ENCODE assay signal across 24 mouse cellular contexts in the genomic region with DNA sequence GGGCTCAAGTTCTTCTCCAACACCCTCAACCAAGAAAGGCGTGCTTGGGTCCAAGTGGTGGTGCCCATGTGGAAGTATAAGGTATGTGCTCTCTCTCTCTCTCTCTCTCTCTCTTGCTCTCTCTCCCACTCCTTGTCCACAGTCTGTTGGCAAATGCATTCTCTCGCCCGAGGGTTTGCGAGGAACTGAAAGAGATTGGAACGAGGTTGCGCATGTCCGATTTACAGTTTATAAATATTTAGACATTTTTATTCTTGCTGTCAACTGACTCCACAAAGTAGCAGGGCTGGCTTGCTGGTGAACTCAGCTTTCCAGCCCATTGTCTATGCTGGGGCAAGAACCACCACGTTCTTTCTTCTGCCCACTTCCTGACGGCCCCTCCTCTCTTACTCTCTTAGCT. TPM values are rescaled to one million over a fixed set of nuclear protein-coding genes. Genes with fewer than 3 reads are reported as not detected.
DNase-seq lines count a peak whose midpoint lies in the region; ATAC-seq and TF ChIP-seq lines count a peak whose summit lies in the region.
"Had no signal": no experiment of that assay in that cellular context is flagged by ENCODE, and none has a peak within 500 bp of the region (broad histone marks: within the 10 kb centered on the region; RNA-seq: fewer than 3 reads in every experiment).

No protein-coding gene starts in this region.

- peak; percentile 57 for DNase-seq in lung, postnatal 36 days
- no peak for DNase-seq in stomach, postnatal 0 days (ENCODE audit: low spot score)
- no peak for DNase-seq in gastrocnemius, postnatal 10 days
- no peak for DNase-seq in gastrocnemius, adult 2 months
- no peak for DNase-seq in kidney, adult 8-10 months
- DNase-seq: adrenal gland, adult 2 months; cerebellum, adult 2 months; cerebellum, postnatal 25 days; embryo, embryonic 11 days; heart, postnatal 10 days; kidney, adult 9 months; kidney, postnatal 14 days; right cerebral cortex, adult 18-20 months; right cerebral cortex, postnatal 4 days had no signal

- 30% methylated on average over 9 of the region's 9 CpGs for WGBS in intestine, embryonic 15.5 days
- 48% methylated on average over 9 of the region's 9 CpGs for whole genome bisulfite sequencing in lung, embryonic 15.5 days
- 55% methylated on average over 9 of the region's 9 CpGs for WGBS in stomach, postnatal 0 days

- no peaks in the 10 kb centered on the region for H3K9me3 ChIP-seq in intestine, embryonic 15.5 days
- no peaks in the 10 kb centered on the region for H3K9me3 ChIP-seq in lung, embryonic 15.5 days
- H3K9me3 ChIP-seq in stomach, postnatal 0 days (ENCODE audit: control insufficient read depth, low read length): no peaks in the 10 kb centered on the region
- H3K9me3 ChIP-seq: neural tube, embryonic 15.5 days had no signal

- TF ChIP-seq EP300 in stomach, postnatal 0 days (optimal IDR thresholded peaks at IDR 0.05): no peak

- H3K27me3 ChIP-seq in intestine, embryonic 15.5 days (replicated peaks): no peaks in the 10 kb centered on the region
- no peaks in the 10 kb centered on the region for H3K27me3 ChIP-seq in lung, embryonic 15.5 days
- no peaks in the 10 kb centered on the region for H3K27me3 ChIP-seq in stomach, postnatal 0 days (ENCODE audit: control insufficient read depth, insufficient read depth, low read length)
- H3K27me3 ChIP-seq: embryonic facial prominence, embryonic 13.5 days; forebrain, embryonic 12.5 days; heart, embryonic 12.5 days; liver, embryonic 12.5 days; neural tube, embryonic 15.5 days had no signal

- no peak for ATAC-seq in intestine, embryonic 15.5 days
- no peak for ATAC-seq in lung, embryonic 15.5 days (ENCODE audit: borderline replicate concordance, extremely low read depth, low FRiP score, low TSS enrichment)
- ATAC-seq in stomach, postnatal 0 days (ENCODE audit: low FRiP score, low TSS enrichment): peak; percentile 30; the same call in 1 of the 2 replicates
- ATAC-seq: liver, embryonic 12.5 days had no signal

- H3K9ac ChIP-seq in intestine, embryonic 15.5 days: no peak overlapping the region
- H3K9ac ChIP-seq in lung, embryonic 15.5 days: no peak overlapping the region
- H3K9ac ChIP-seq in stomach, postnatal 0 days (ENCODE audit: low read length): 0 out of 2 replicates have a peak overlapping the region, but pooled peaks have one; percentile 31
- H3K9ac ChIP-seq: embryonic facial prominence, embryonic 13.5 days; forebrain, embryonic 12.5 days; heart, embryonic 12.5 days; liver, embryonic 12.5 days; neural tube, embryonic 15.5 days had no signal

- intact Hi-C loops in gastrocnemius, adult 2 months (cut with DNase I): no loop called here

- peaks cover 6% of the 10 kb centered on the region for H3K4me1 ChIP-seq in intestine, embryonic 15.5 days (replicated peaks)
- H3K4me1 ChIP-seq in lung, embryonic 15.5 days: peaks cover 22% of the 10 kb centered on the region
- no peaks in the 10 kb centered on the region for H3K4me1 ChIP-seq in stomach, postnatal 0 days (replicated peaks; ENCODE audit: control insufficient read depth, insufficient read depth)
- H3K4me1 ChIP-seq: embryonic facial prominence, embryonic 13.5 days; neural tube, embryonic 15.5 days had no signal

- H3K4me3 ChIP-seq in intestine, embryonic 15.5 days (replicated peaks): no peak overlapping the region
- no peak overlapping the region for H3K4me3 ChIP-seq in lung, embryonic 15.5 days
- no peak overlapping the region for H3K4me3 ChIP-seq in stomach, postnatal 0 days (ENCODE audit: low read depth, low read length)
- no peak overlapping the region for H3K4me3 ChIP-seq in gastrocnemius, adult 2 months
- H3K4me3 ChIP-seq: embryonic facial prominence, embryonic 13.5 days; erythroblast, embryonic 14.5 days; forebrain, embryonic 12.5 days; heart, embryonic 12.5 days; liver, embryonic 12.5 days; neural tube, embryonic 15.5 days had no signal

- peak overlapping the region; percentile 15; the same call in 1 of the 2 replicates for H3K4me2 ChIP-seq in intestine, embryonic 15.5 days (replicated peaks)
- H3K4me2 ChIP-seq in lung, embryonic 15.5 days: no peak overlapping the region
- no peak overlapping the region; the same call in 1 of the 2 replicates for H3K4me2 ChIP-seq in stomach, postnatal 0 days (replicated peaks; ENCODE audit: low read depth)
- H3K4me2 ChIP-seq: embryonic facial prominence, embryonic 13.5 days; forebrain, embryonic 12.5 days; heart, embryonic 12.5 days; liver, embryonic 12.5 days; neural tube, embryonic 15.5 days had no signal

- no peak for TF ChIP-seq CTCF in stomach, postnatal 0 days (IDR thresholded peaks at IDR 0.05; ENCODE audit: low read depth)
- TF ChIP-seq CTCF in gastrocnemius, adult 2 months (IDR thresholded peaks at IDR 0.05): no peak

- H3K27ac ChIP-seq in intestine, embryonic 15.5 days: peak overlapping the region; percentile 69
- H3K27ac ChIP-seq in lung, embryonic 15.5 days: peak overlapping the region; percentile 69
- peak overlapping the region; percentile 81 for H3K27ac ChIP-seq in stomach, postnatal 0 days (replicated peaks)
- H3K27ac ChIP-seq in gastrocnemius, adult 2 months: no peak overlapping the region
- H3K27ac ChIP-seq: embryonic facial prominence, embryonic 13.5 days; forebrain, embryonic 12.5 days; liver, embryonic 12.5 days; neural tube, embryonic 15.5 days had no signal

- H3K36me3 ChIP-seq in intestine, embryonic 15.5 days: no peaks in the 10 kb centered on the region
- H3K36me3 ChIP-seq in lung, embryonic 15.5 days: no peaks in the 10 kb centered on the region
- no peaks in the 10 kb centered on the region for H3K36me3 ChIP-seq in stomach, postnatal 0 days (ENCODE audit: control insufficient read depth, insufficient read depth, low read length)
- H3K36me3 ChIP-seq: embryonic facial prominence, embryonic 13.5 days; forebrain, embryonic 12.5 days; heart, embryonic 12.5 days; liver, embryonic 12.5 days; neural tube, embryonic 15.5 days had no signal

RNA-seq across cellular contexts. Expression of gene Ptafr, which starts 7.3 kb away (rescaled TPM):
- 1.1 TPM in 2 replicates for polyA plus RNA-seq in intestine, embryonic 15.5 days (2015; fragmentation: Nextera tagmentation; extraction: Ambion mirVana)
- 1.1 and 1.2 TPM in 2 replicates for polyA plus RNA-seq in lung, embryonic 15.5 days (2015; fragmentation: Nextera tagmentation; extraction: Ambion mirVana)
- polyA plus RNA-seq in stomach, postnatal 0 days (2015; fragmentation: Nextera tagmentation; extraction: Ambion mirVana): 0.88 and 0.90 TPM in 2 replicates
- 1 to 10 TPM; 2.0 to 2.8 TPM for total RNA-seq in gastrocnemius, postnatal 10 days (2021)
- total RNA-seq in gastrocnemius, adult 2 months (2021): under 1 TPM; 0.56 to 0.98 TPM
- total RNA-seq: megakaryocyte-erythroid progenitor cell, adult 5-6 weeks; MEL had no signal

RNA-seq across cellular contexts. Expression of gene Dnajc8, which starts 35.8 kb away (rescaled TPM):
- polyA plus RNA-seq in intestine, embryonic 15.5 days (2015; fragmentation: Nextera tagmentation; extraction: Ambion mirVana): 138 and 154 TPM in 2 replicates
- 146 and 157 TPM in 2 replicates for polyA plus RNA-seq in lung, embryonic 15.5 days (2015; fragmentation: Nextera tagmentation; extraction: Ambion mirVana)
- polyA plus RNA-seq in stomach, postnatal 0 days (2015; fragmentation: Nextera tagmentation; extraction: Ambion mirVana): 103 and 116 TPM in 2 replicates
- 10 to 100 TPM; 70.0 to 74.9 TPM for total RNA-seq in gastrocnemius, postnatal 10 days (2021)
- 10 to 100 TPM; 47.2 to 59.3 TPM for total RNA-seq in gastrocnemius, adult 2 months (2021)

RNA-seq across cellular contexts. Expression of gene Atpif1, which starts 37.7 kb away (rescaled TPM):
- polyA plus RNA-seq in intestine, embryonic 15.5 days (2015; fragmentation: Nextera tagmentation; extraction: Ambion mirVana): 1,295 and 1,316 TPM in 2 replicates
- 913 and 923 TPM in 2 replicates for polyA plus RNA-seq in lung, embryonic 15.5 days (2015; fragmentation: Nextera tagmentation; extraction: Ambion mirVana)
- 1,179 and 1,213 TPM in 2 replicates for polyA plus RNA-seq in stomach, postnatal 0 days (2015; fragmentation: Nextera tagmentation; extraction: Ambion mirVana)
- 100 to 1,000 TPM; 115 to 139 TPM for total RNA-seq in gastrocnemius, postnatal 10 days (2021)
- 10 to 100 TPM; 41.0 to 60.0 TPM for total RNA-seq in gastrocnemius, adult 2 months (2021)
